Mouse (Mus musculus) neural tube, embryonic 14.5 days (tissue): ENCODE data around the gene Trpm2. TPM values are rescaled to one million over a fixed set of nuclear protein-coding genes. Genes with fewer than 3 reads are reported as not detected.

Experiments
- ATAC-seq: fragments of 200-750 bp; cut with Nextera tagmentation; 2 replicates; pipeline ENCODE4 v1.8.0; 2017; ENCODE audit warnings: low read depth, mild to moderate bottlenecking, moderate TSS enrichment, moderate library complexity
- H3K27ac ChIP-seq: fragments of 300-500 bp; sonication (generic); 2 replicates; pipeline ENCODE4 v1.5.1; 2014; ENCODE audit warnings: low read depth, mild to moderate bottlenecking, control low read depth, low read length, moderate library complexity, mixed read lengths
- H3K27me3 ChIP-seq: fragments of 300-500 bp; sonication (generic); 2 replicates; pipeline ENCODE4 v1.6.1; 2014; ENCODE audit warnings: low read length; ENCODE audit not compliant: control insufficient read depth, insufficient read depth
- H3K36me3 ChIP-seq: fragments of 300-500 bp; sonication (generic); 2 replicates; pipeline ENCODE4 v1.6.1; 2014; ENCODE audit warnings: low read length, mixed read lengths; ENCODE audit not compliant: control insufficient read depth, insufficient read depth
- H3K4me1 ChIP-seq: fragments of 300-500 bp; sonication (generic); 2 replicates; pipeline ENCODE4 v1.6.1; 2014; ENCODE audit warnings: low read length; ENCODE audit not compliant: control insufficient read depth, insufficient read depth
- H3K4me2 ChIP-seq: fragments of 300-500 bp; sonication (generic); 2 replicates; pipeline ENCODE4 v1.6.1; 2014; ENCODE audit warnings: mild to moderate bottlenecking, low read depth, low read length, control low read depth
- H3K4me3 ChIP-seq: fragments of 300-500 bp; sonication (generic); 2 replicates; pipeline ENCODE4 v1.5.1; 2014; ENCODE audit warnings: low read depth, low read length, control low read depth, mixed read lengths
- H3K9ac ChIP-seq: fragments of 300-500 bp; sonication (generic); replicated peaks from 2 replicates; pipeline ENCODE4 v1.6.1; 2014; ENCODE audit warnings: low read depth, mild to moderate bottlenecking, control low read depth, low read length, mixed read lengths
- H3K9me3 ChIP-seq: fragments of 300-500 bp; sonication (generic); 2 replicates; pipeline ENCODE4 v1.6.1; 2016; ENCODE audit warnings: low read length; ENCODE audit not compliant: control insufficient read depth
- WGBS: fragments of 180-500 bp; shearing (Covaris S2); extraction: QIAGEN DNeasy Blood & Tissue Kit; methylation state at CpG from one replicate; pipeline ENCODE4 v1.1.7; 2014; 5-methylcytosine and 5-hydroxymethylcytosine counted together
- polyA plus RNA-seq: library from polyadenylated mRNA; unstranded; fragments of >200 nt; fragmentation: Nextera tagmentation; extraction: Ambion mirVana; gene quantifications from 2 replicates; pipeline ENCODE4 v1.2.1, GENCODE M21; 2014

Trpm2 gene
- polyA plus RNA-seq, 1 experiment from 2014 or later = 9.2 TPM

- Histone ChIP-seq H3K27ac (no peak overlapping the region), H3K9me3 (no peaks in the 10 kb centered on the region), H3K4me2 (no peak overlapping the region), H3K4me3 (no peak overlapping the region), H3K9ac (no peak overlapping the region), H3K36me3 (no peaks in the 10 kb centered on the region), H3K27me3 (no peaks in the 10 kb centered on the region), H3K4me1 (no peaks in the 10 kb centered on the region)
- no peak for ATAC-seq
- WGBS = 49% methylated on average over 7 of the region's 7 CpGs
These were observed 44.2 kb downstream of the Trpm2 start for GRCm38 (mm10) chr10:77926140-77926539.

DNA sequence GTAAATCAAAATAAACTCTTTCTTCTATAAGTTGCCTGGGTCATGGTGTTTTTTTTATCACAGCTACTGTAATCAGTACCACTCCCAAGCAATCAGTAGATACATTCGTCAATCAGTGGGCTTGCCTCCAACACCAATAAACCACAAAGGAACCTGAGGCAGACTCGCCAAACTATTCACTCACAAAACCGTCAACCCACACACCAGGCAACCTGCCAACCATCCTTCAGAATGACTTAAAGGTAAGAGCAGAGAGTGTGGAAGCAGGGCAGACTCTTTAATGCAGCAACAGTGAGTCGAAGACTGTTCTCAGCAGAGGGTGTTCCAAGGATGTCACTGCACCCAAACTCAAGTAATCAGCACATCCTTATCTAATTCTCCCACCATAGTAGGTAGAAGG is 47.7 kb downstream of the Trpm2 start:
- Histone ChIP-seq H3K9ac (no peak overlapping the region), H3K9me3 (no peaks in the 10 kb centered on the region), H3K27me3 (no peaks in the 10 kb centered on the region), H3K4me2 (no peak overlapping the region), H3K36me3 (no peaks in the 10 kb centered on the region), H3K4me3 (no peak overlapping the region), H3K27ac (no peak overlapping the region), H3K4me1 (no peaks in the 10 kb centered on the region)
- 59% methylated on average over 4 of the region's 4 CpGs for WGBS
- ATAC-seq = no peak

DNA sequence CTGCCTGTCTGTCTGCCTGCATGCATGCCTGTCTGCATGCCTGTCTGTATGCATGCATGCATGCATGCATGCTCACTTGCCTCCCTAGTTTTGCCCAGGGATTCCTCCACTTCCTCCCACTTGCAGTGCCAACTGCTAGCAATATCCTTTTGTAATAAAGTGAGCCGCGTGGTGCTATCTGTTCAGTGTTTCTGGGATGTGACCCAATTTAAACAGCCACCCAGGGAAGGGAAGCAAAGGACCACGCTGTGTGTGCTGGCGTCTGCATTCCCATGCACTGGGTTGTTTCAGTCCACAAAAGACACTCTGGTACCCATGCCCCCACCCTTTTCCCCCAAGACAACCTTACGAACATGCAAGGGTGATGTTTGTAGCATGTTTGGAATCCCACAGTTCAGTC is 49.4 kb downstream of the Trpm2 start:
- Histone ChIP-seq H3K4me3 (no peak overlapping the region), H3K4me1 (no peaks in the 10 kb centered on the region), H3K27ac (no peak overlapping the region), H3K36me3 (no peaks in the 10 kb centered on the region), H3K4me2 (no peak overlapping the region), H3K9me3 (no peaks in the 10 kb centered on the region), H3K9ac (no peak overlapping the region), H3K27me3 (no peaks in the 10 kb centered on the region)
- no peak for ATAC-seq
- 71% methylated on average over 5 of the region's 5 CpGs for WGBS

DNA sequence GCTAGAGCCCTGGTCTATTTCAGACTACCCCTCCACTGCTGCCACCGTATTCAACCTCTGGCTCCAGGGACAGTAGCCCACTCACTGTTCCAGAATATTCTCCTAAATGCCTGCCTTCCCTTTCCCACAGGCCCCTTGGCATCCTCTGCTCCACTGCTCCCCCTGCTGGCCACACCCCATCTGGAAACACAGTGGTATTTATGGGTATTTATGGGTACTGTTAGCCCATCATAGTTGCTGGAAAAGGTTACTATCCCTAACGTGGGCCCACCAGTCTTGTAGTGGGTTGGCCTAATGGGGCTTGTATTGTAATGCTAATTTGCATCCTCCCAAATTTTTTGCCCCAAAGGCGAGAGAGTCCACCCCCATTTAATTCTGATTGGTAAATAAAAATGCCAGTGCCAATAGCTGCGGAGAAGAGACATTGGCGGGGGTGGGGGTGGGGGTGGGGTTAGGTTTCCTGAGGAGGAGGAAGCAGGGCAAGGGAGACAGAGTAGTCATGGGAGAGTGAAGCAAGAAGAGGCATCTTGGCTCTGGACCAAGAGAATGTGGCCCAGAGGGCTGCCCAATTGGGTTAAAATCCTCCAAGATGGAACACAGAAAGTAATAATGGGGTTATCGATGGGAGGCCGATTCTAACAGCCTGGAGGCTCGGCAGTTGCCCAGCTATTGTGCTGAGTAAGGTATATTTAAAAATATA is 53.6 kb downstream of the Trpm2 start:
- Histone ChIP-seq H3K9ac (no peak overlapping the region), H3K27me3 (no peaks in the 10 kb centered on the region), H3K4me2 (no peak overlapping the region), H3K4me1 (no peaks in the 10 kb centered on the region), H3K36me3 (no peaks in the 10 kb centered on the region), H3K4me3 (no peak overlapping the region), H3K9me3 (no peaks in the 10 kb centered on the region), H3K27ac (no peak overlapping the region)
- whole genome bisulfite sequencing = 60% methylated on average over 8 of the region's 8 CpGs
- ATAC-seq = no peak

DNA sequence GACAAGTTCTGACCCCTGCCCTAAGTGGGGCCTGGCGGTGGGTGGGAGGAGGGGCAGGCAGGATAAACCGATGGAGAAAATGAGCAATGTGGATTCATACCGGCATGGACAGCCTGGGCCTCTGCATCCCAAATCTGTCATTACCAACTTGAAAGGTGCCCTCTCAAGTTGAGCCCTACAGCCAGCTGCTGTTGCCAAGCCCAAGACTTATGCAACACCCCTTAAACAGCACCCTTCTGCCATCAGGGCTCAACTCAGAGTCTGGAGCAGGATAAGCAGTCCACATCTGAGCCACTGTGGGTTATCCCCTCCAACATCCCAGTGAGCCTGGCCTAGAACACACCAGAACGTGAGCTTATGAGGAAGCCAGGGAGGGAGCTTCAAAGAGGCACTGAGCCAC is 57.1 kb downstream of the Trpm2 start:
- no peaks in the 10 kb centered on the region for H3K9me3 ChIP-seq
- no peak overlapping the region for H3K4me2 ChIP-seq
- no peak overlapping the region for H3K4me3 ChIP-seq
- no peak for ATAC-seq
- H3K36me3 ChIP-seq = no peaks in the 10 kb centered on the region
- H3K27ac ChIP-seq = no peak overlapping the region
- no peak overlapping the region for H3K9ac ChIP-seq
- WGBS = 83% methylated on average over 4 of the region's 4 CpGs
- H3K4me1 ChIP-seq = no peaks in the 10 kb centered on the region
- no peaks in the 10 kb centered on the region for H3K27me3 ChIP-seq

GRCm38 (mm10) chr10:77912605-77913004 is 57.8 kb downstream of the Trpm2 start:
- Histone ChIP-seq H3K4me3 (no peak overlapping the region), H3K4me2 (no peak overlapping the region), H3K27me3 (no peaks in the 10 kb centered on the region), H3K9ac (no peak overlapping the region), H3K27ac (no peak overlapping the region), H3K9me3 (no peaks in the 10 kb centered on the region), H3K36me3 (no peaks in the 10 kb centered on the region), H3K4me1 (no peaks in the 10 kb centered on the region)
- WGBS = 74% methylated on average over 7 of the region's 7 CpGs
- no peak for ATAC-seq

DNA sequence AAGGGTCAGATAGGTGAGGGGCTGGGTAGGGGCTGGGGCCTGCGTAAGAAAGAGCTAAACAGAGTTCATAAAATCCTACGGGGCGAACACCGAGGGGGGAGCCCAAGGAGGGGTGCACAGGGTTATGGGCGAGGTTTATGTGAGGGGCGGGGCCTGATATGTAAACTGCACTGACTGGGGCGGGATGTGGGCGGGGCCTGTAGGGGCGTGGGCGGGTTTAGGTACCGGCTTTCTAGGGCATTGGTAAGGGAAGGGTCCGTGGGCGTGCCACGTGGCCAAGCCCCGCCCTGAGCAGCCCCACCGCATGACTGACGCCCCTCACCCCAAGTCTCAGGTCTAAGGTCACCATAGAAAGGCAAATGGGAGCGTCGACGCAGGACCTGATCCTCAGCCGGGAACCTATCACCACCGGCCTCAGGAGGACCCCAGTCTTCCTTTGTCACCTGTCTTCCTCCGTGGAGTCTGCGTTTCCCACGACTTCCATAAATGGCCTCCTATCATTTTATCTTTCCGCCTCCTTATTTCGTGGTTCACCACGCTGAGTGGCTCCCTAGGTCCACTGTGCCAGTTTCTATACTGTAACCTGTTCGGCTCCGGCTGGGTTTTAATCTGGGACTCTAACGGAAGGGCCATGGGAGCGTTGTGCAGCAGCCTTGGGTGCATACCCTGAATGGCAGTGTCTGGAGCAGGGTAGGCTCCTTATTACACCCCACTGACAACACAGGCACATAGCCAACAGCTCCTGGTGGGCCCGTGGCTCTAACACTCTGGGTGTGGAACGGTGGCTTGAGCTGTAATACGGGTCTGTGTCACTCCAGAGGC is 67.3 kb downstream of the Trpm2 start:
- peak; percentile 90 for ATAC-seq

GRCm38 (mm10) chr10:77902211-77902893 is 68.0 kb downstream of the Trpm2 start, which contains the start of gene Lrrc3:
TSS of gene Lrrc3 (minus strand) at chr10:77902536.
- WGBS = under 1% methylated on average over 34 of the region's 46 CpGs
- Histone ChIP-seq H3K4me1 (0 out of 2 replicates have a peak, but pooled peaks cover 4% of the 10 kb centered on the region), H3K9ac (peak within 1 kb of the TSS; percentile 70), H3K9me3 (no peaks in the 10 kb centered on the region), H3K36me3 (no peaks in the 10 kb centered on the region), H3K27me3 (no peaks in the 10 kb centered on the region), H3K27ac (peak within 1 kb of the TSS; percentile 55), H3K4me2 (peak within 1 kb of the TSS; percentile 66), H3K4me3 (peak within 1 kb of the TSS; percentile 53)
- peak; percentile 76 for ATAC-seq

More for the DNA sequence above, 67.3 kb downstream of the Trpm2 start:
- no peaks in the 10 kb centered on the region for H3K27me3 ChIP-seq
- WGBS = 6% methylated on average over 34 of the region's 35 CpGs
- peak overlapping the region; percentile 55 for H3K27ac ChIP-seq
- 0 out of 2 replicates have a peak, but pooled peaks cover 4% of the 10 kb centered on the region for H3K4me1 ChIP-seq
- no peaks in the 10 kb centered on the region for H3K36me3 ChIP-seq
- H3K9ac ChIP-seq = peak overlapping the region; percentile 41; the same call in 1 of the 2 replicates
- no peaks in the 10 kb centered on the region for H3K9me3 ChIP-seq
- peak overlapping the region; percentile 53 for H3K4me3 ChIP-seq
- H3K4me2 ChIP-seq = peak overlapping the region; percentile 66
